Mouse (Mus musculus): ENCODE measurements around the gene Tmem269. TPM values are rescaled to one million over a fixed set of nuclear protein-coding genes. Genes with fewer than 3 reads are reported as not detected.

Gene Tmem269
- total RNA-seq (2021): not detected
- long read RNA-seq, experiment 1: 0 reads
- long read RNA-seq, experiment 2: 0 reads

GRCm38 (mm10) chr4:119218169-119218568 is at the start of gene Tmem269:
Tmem269 (minus strand) TSS chr4:119218217.
- intact Hi-C loops (cut with DNase I): no loop called here
- no peak for DNase-seq

DNA sequence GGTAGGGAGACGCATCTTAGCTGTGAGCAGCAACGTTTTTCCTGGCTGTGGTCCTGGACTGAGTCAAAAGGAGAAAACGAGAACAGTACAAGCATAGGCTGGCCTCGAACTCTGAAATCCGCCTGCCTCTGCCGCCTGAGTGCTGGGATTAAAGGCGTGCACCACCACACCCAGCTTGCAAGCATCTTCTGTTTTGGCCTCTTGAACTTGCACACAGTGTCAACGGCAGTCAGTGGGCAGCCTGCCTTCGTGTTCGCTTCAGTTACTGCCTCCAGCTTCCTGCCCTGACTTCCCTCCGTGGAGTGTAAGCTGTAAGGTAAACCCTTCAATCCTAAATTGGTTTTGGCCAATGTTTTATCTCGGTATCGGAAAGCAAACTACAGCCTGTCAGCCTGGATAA is 48.6 kb upstream of the Tmem269 start:
- intact Hi-C loops (cut with DNase I): no loop called here
- no peak for DNase-seq

- no peak for DNase-seq
- intact Hi-C loops (cut with DNase I): no loop called here
Measured at GRCm38 (mm10) chr4:119263459-119263858, 45.4 kb upstream of the Tmem269 start.

GRCm38 (mm10) chr4:119262483-119262882 is 44.5 kb upstream of the Tmem269 start:
- DNase-seq: no peak
- intact Hi-C loops (cut with DNase I): no loop called here

- intact Hi-C loops (cut with DNase I): no loop called here
- DNase-seq: no peak
Measured at GRCm38 (mm10) chr4:119261087-119261713, 43.2 kb upstream of the Tmem269 start.

DNA sequence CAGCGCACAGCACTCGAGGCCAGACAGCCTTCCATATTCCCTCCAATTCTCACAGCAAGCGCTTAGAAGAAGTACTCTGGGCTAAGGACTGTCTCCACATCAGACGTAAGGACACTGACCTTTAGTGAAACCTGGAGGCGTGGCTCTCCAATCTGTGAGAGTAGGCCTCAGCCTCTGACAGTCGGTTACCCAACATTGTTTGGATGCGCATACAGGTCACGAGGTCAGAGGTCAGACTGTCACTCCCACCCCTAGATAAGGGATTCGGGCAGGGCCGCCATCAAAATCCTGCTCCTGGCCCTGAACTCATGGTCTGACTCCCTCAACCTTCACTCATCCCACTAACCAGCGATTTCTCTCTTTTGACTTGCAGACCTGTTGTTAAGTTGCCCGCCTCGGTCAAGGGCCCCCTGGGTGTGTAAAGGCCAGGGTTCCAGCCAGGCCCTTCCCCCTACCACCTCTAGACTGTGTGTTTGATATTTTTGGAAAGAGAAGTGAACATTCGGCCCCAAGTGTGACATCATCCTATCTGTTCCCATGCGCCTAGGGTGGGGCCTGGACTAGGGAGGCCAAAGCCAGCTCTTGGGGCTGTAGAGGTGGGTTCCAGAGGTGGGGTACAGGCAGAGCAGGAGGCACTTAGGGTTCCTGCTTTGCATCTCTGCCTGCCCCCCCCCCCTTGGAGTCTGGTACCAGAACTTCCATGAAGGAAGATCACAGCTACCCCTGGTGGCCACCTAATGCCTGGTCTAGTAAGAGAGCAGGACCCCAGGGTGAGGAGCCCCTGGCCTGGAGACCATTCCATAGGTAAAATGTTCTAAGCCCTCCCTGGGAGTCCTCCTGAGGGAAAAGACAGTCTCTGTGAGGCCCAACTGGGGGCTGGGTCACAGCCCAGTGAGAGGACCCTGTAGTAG is 41.6 kb upstream of the Tmem269 start:
- no peak for DNase-seq
- intact Hi-C loops (cut with DNase I): loop anchor here (5.0 kb wide), 1 partner anchor 408 kb away; no protein-coding TSS in a partner anchor

DNA sequence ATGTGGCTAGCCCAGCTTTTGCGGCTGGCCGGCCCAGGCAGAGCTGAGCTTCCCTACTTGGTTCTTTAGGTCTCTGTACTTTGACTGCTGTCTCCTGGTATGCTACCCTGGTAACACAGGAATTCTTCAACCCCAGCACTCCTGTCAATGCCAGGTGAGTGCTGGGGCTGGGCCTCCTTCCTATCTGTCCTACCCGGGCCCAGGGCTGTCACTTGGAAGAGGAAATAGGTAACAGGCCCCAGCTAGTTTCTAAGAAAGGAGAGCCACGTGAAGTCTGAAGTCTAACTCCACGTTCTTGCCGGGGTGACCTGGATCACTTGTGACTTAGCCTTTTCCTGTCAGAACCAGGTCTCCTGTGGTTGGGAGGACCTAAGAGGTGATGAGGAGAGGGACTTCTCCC is 39.1 kb upstream of the Tmem269 start:
- DNase-seq: no peak
- intact Hi-C loops (cut with DNase I): loop anchor here (5.0 kb wide), 1 partner anchor 410 kb away; no protein-coding TSS in a partner anchor

GRCm38 (mm10) chr4:119255351-119255750 is 37.3 kb upstream of the Tmem269 start, which contains the start of gene Cldn19:
Cldn19 (plus strand) TSS chr4:119255414.
- DNase-seq: no peak
- intact Hi-C loops (cut with DNase I): loop anchor here (5.0 kb wide), 1 partner anchor 412 kb away; no protein-coding TSS in a partner anchor

- intact Hi-C loops (cut with DNase I): no loop called here
- DNase-seq: no peak
Measured at GRCm38 (mm10) chr4:119254012-119254618, 36.1 kb upstream of the Tmem269 start.

- no peak for DNase-seq
- intact Hi-C loops (cut with DNase I): no loop called here
Measured at GRCm38 (mm10) chr4:119252025-119252808, 34.2 kb upstream of the Tmem269 start.

DNA sequence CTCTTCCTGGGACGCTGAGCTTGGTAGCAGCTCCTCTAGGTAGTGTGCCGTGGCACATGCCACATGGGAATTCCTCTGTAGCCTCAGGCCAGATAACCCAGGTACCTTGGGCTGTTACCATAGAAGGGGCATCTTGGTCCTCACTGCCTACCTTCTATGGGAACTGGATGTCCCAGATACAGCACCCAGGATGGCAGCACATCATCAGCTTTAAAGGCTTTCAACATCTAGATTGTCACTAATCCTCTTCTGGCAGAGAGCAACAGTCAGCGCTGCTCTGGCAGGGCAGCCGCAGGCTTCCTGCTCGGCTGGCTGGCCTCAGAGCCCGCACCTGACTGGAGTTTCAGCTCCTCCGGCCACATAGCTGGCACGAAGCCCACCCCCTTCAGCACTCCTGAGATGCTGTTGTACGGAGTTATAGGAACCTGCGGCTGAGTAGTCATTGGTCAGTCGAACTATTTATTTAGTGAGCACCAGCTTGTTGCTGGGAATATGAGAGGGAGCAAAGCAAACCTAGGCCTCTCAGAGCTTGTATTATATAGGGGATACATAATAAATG is 30.5 kb upstream of the Tmem269 start:
- intact Hi-C loops (cut with DNase I): loop anchor here (5.0 kb wide), 3 partner anchors 74 to 374 kb away; partner anchors contain the start of genes Ppcs, Ppih and Zmynd12
- DNase-seq: no peak

GRCm38 (mm10) chr4:119247462-119248235 is 29.6 kb upstream of the Tmem269 start:
- DNase-seq: peak; percentile 85 to 86
- intact Hi-C loops (cut with DNase I): loop anchor here (1.0 to 5.0 kb wide), 5 partner anchors 47 to 375 kb away; partner anchors contain the start of genes Ppcs, Ppih, Ybx1 and Zmynd12

DNA sequence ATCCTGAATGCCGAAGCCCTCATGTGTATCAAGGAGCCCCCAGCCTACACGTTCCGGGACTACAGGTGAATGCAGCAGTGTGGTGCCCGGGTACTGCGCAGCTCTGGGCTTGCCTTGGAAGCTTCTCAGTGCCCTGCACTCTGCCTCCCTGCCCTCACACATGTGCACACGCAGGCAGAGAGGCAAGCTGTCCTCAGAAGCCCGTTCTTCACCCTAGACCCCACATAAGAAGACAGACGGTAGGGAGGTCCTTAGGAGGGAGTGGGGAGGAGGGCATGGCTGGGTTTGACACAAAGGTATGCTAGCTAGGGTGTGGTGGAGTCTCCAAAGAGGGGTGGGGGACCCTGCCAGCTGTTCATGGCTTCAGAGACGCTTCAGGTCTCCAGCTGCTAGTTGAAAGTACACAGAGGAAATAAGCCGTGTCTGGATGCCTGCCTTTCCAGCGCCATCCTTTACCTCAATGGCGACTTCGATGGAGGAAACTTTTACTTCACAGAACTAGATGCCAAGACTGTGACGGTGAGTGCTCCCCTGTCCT is 28.7 kb upstream of the Tmem269 start:
- intact Hi-C loops (cut with DNase I): loop anchor here (1.0 to 5.0 kb wide), 5 partner anchors 48 to 376 kb away; partner anchors contain the start of genes Ppcs, Ppih, Ybx1 and Zmynd12
- no peak for DNase-seq

- intact Hi-C loops (cut with DNase I): loop anchor here (2.0 to 5.0 kb wide), 4 partner anchors 49 to 376 kb away; partner anchors contain the start of genes Ppcs, Ppih, Ybx1 and Zmynd12
- DNase-seq: no peak
Measured at GRCm38 (mm10) chr4:119245961-119246360, 27.9 kb upstream of the Tmem269 start.

DNA sequence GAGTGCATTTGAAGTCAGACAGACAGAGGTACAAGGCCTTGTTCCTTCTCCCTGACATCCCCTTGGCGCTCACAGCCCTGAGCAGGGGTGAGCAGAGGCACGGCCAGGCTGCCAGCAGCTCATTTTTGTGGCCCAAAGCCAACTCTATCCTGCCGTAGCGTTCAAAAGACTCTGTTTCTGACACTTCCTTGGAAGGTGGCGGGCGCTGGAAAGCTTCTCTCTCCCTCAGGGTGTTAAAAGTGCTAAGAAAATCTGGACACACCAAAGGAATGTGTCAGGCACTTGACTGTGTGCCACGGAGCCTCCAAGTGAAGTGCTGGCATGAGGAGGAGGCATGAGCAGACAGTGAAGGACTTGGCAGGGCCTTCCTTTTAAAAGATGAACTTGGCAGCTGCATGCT is 27.5 kb upstream of the Tmem269 start:
- intact Hi-C loops (cut with DNase I): loop anchor here (5.0 kb wide), 3 partner anchors 77 to 377 kb away; partner anchors contain the start of genes Ppcs, Ppih and Zmynd12
- DNase-seq: peak; percentile 30 to 51

DNA sequence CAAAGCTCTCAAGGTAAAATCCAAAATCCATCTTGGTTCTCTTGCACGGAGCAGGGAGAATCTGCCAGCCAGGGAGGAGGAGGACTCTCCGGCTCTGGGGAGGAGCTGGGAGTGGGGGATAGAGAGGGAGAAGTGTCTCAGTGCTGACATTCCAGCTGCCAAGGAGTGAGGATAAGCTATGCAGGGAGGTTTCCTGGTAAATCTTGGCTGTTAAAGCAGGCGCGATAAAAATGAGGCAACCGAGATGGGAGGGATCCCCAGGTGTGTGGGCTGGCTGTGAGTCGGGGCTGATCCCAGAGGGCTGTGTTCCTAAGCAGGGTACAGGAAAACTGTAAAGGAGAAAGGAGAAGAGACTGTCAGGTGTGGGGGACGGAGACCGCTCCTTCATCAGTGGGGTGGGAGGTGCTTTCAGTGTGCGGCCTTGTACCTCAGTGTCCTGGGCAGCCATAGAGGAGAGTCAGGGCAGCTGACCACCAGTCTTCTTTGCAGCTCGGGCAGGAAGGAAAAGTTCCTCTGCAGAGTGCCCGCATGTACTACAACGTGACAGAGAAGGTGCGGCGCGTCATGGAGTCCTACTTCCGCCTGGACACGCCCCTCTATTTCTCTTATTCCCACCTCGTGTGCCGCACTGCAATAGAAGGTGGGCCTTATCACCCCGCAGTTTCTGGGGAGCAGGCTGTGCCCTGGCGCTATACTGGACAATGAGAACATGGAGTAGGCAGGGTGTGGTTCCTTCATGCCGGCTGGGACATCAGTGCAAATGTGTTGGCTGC is 26.6 kb upstream of the Tmem269 start:
- no peak for DNase-seq
- intact Hi-C loops (cut with DNase I): loop anchor here (5.0 kb wide), 4 partner anchors 78 to 378 kb away; partner anchors contain the start of genes Ppcs, Ppih and Zmynd12

DNA sequence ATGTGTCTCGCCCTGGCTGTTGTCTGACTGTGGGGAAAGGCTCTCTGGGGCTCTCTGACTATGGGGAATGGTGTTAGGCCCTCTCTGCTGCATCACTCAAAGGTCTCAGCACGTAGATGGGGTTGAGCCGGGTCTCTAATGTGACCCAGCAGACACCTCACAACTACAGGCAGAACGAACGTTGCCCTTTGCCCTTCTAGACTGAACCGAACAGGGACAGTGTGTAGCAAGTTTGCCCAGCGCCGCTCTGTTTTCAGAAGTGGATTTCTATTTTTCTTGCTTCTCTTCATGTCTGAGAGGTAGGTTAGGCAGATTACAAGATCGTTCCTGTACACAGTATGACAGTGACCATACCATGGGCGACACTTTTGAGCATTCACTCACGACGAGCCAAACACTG is 24.6 kb upstream of the Tmem269 start:
- no peak for DNase-seq
- intact Hi-C loops (cut with DNase I): loop anchor here (5.0 kb wide), 1 partner anchor 290 kb away; no protein-coding TSS in a partner anchor
